Mouse (Mus musculus) heart, postnatal 0 days (tissue): Measurements from ENCODE around the gene Ell. TPM values are rescaled to one million over a fixed set of nuclear protein-coding genes. Genes with fewer than 3 reads are reported as not detected.

Experiments
- ATAC-seq: fragments of 200-750 bp; cut with Nextera tagmentation; 2 replicates; pipeline ENCODE4 v1.8.0; 2017; ENCODE audit warnings: low read depth, moderate number of reproducible peaks, moderate library complexity; ENCODE audit not compliant: insufficient read depth
- DNase-seq: peaks from one replicate; pipeline ENCODE4 v3.0.0-alpha.2; 2016; ENCODE audit warnings: low spot score
- H3K27ac ChIP-seq: fragments of 300-500 bp; sonication (generic); 2 replicates; pipeline ENCODE4 v1.5.1; 2014; ENCODE audit warnings: low read depth, mild to moderate bottlenecking
- H3K27me3 ChIP-seq: fragments of 300-500 bp; sonication (generic); 2 replicates; pipeline ENCODE4 v1.6.1; 2014; ENCODE audit warnings: low read length, mixed read lengths; ENCODE audit not compliant: control insufficient read depth, insufficient read depth
- H3K36me3 ChIP-seq: fragments of 300-500 bp; sonication (generic); replicated peaks from 2 replicates; pipeline ENCODE4 v1.6.1; 2014; ENCODE audit warnings: low read length, mixed read lengths; ENCODE audit not compliant: control insufficient read depth, insufficient read depth
- H3K4me1 ChIP-seq: fragments of 300-500 bp; sonication (generic); 2 replicates; pipeline ENCODE4 v1.6.1; 2014; ENCODE audit warnings: antibody characterized with exemption; ENCODE audit not compliant: control insufficient read depth, insufficient read depth
- H3K4me2 ChIP-seq: fragments of 300-500 bp; sonication (generic); 2 replicates; pipeline ENCODE4 v1.6.1; 2014; ENCODE audit warnings: low read depth, mild to moderate bottlenecking, low read length, moderate library complexity
- H3K4me3 ChIP-seq: fragments of 300-500 bp; sonication (generic); 2 replicates; pipeline ENCODE4 v1.5.1; 2014; ENCODE audit warnings: low read depth, low read length
- H3K9ac ChIP-seq: fragments of 300-500 bp; sonication (generic); replicated peaks from 2 replicates; pipeline ENCODE4 v1.6.1; 2014; ENCODE audit warnings: low read depth, low read length, mixed read lengths
- H3K9me3 ChIP-seq: fragments of 300-500 bp; sonication (generic); replicated peaks from 2 replicates; pipeline ENCODE4 v1.6.1; 2016; ENCODE audit warnings: low read length; ENCODE audit not compliant: control insufficient read depth
- CTCF ChIP-seq: IDR thresholded peaks from 2 replicates; pipeline ENCODE4 v1.5.1; 2016; ENCODE audit warnings: antibody characterized with exemption, control low read depth, low read depth
- EP300 ChIP-seq: IDR thresholded peaks from 2 replicates; pipeline ENCODE4 v1.6.1; 2016; ENCODE audit warnings: antibody characterized with exemption, low read depth
- WGBS: fragments of 180-500 bp; shearing (Covaris S2); extraction: QIAGEN DNeasy Blood & Tissue Kit; methylation state at CpG from one replicate; pipeline ENCODE4 v1.1.7; 2014; 5-methylcytosine and 5-hydroxymethylcytosine counted together
- polyA plus RNA-seq: library from polyadenylated mRNA; unstranded; fragments of >200 nt; fragmentation: Nextera tagmentation; extraction: Ambion mirVana; gene quantifications from 2 replicates; pipeline ENCODE4 v1.2.1, GENCODE M21; 2015
- total RNA-seq: library from RNA; depleted of rRNA; stranded (reverse); fragments of >200 nt; gene quantifications from 2 replicates; pipeline ENCODE4 v1.2.3, GENCODE M21; 2014; ENCODE audit warnings: low replicate concordance

Ell gene
- total and polyA plus RNA-seq, 2 experiments from 2014 or later: 7.3 to 9.1 TPM

- DNase-seq: no peak
- no peak overlapping the region for H3K9ac ChIP-seq
- no peaks in the 10 kb centered on the region for H3K9me3 ChIP-seq
- no peak for TF ChIP-seq EP300
- no peak for TF ChIP-seq CTCF
- H3K4me2 ChIP-seq: no peak overlapping the region
- no peaks in the 10 kb centered on the region for H3K4me1 ChIP-seq
- H3K4me3 ChIP-seq: no peak overlapping the region
- H3K27ac ChIP-seq: no peak overlapping the region
- no peaks in the 10 kb centered on the region for H3K27me3 ChIP-seq
- H3K36me3 ChIP-seq: peaks cover 73% of the 10 kb centered on the region
- 90% methylated on average over 12 of the region's 12 CpGs for WGBS
- ATAC-seq: no peak
Observed at GRCm38 (mm10) chr8:70534281-70534680, 5.0 kb upstream of the Ell start.

GRCm38 (mm10) chr8:70535221-70535620 lies 4.0 kb upstream of the Ell start:
- Histone ChIP-seq H3K9ac (no peak overlapping the region), H3K9me3 (no peaks in the 10 kb centered on the region), H3K36me3 (peaks cover 66% of the 10 kb centered on the region), H3K27ac (no peak overlapping the region), H3K4me3 (no peak overlapping the region), H3K4me1 (peaks cover 3% of the 10 kb centered on the region), H3K4me2 (no peak overlapping the region), H3K27me3 (no peaks in the 10 kb centered on the region)
- WGBS: 74% methylated on average over 3 of the region's 3 CpGs
- ATAC-seq (no peak), DNase-seq (no peak)
- no peak for TF ChIP-seq CTCF

GRCm38 (mm10) chr8:70535701-70536100 lies 3.6 kb upstream of the Ell start:
- H3K4me1 ChIP-seq: peaks cover 8% of the 10 kb centered on the region
- 62% methylated on average over 2 of the region's 2 CpGs for WGBS
- TF ChIP-seq CTCF: no peak
- TF ChIP-seq EP300: no peak
- H3K9ac ChIP-seq: no peak overlapping the region
- H3K27ac ChIP-seq: no peak overlapping the region
- peaks cover 61% of the 10 kb centered on the region for H3K36me3 ChIP-seq
- ATAC-seq: no peak
- H3K27me3 ChIP-seq: no peaks in the 10 kb centered on the region
- no peaks in the 10 kb centered on the region for H3K9me3 ChIP-seq
- H3K4me3 ChIP-seq: no peak overlapping the region
- no peak overlapping the region for H3K4me2 ChIP-seq
- DNase-seq: no peak

- peak overlapping the region; percentile 73 for H3K4me3 ChIP-seq
- no peaks in the 10 kb centered on the region for H3K27me3 ChIP-seq
- H3K9me3 ChIP-seq: no peaks in the 10 kb centered on the region
- no peak for TF ChIP-seq CTCF
- no peak for TF ChIP-seq EP300
- DNase-seq (peak; percentile 52), ATAC-seq (no peak)
- H3K36me3 ChIP-seq: peaks cover 38% of the 10 kb centered on the region
- peak overlapping the region; percentile 95 for H3K27ac ChIP-seq
- peak overlapping the region; percentile 54 for H3K9ac ChIP-seq
- peak overlapping the region; percentile 88 for H3K4me2 ChIP-seq
- peaks cover 12% of the 10 kb centered on the region for H3K4me1 ChIP-seq
- 14% methylated on average over 24 of the region's 24 CpGs for WGBS
Observed at GRCm38 (mm10) chr8:70538024-70538579, 1.2 kb upstream of the Ell start.

- peaks cover 12% of the 10 kb centered on the region for H3K4me1 ChIP-seq
- TF ChIP-seq CTCF (no peak), EP300 (peak; percentile 46; the same call in 1 of the 2 replicates)
- H3K9me3 ChIP-seq: no peaks in the 10 kb centered on the region
- peak; percentile 80 for ATAC-seq
- peak overlapping the region; percentile 73 for H3K4me3 ChIP-seq
- H3K36me3 ChIP-seq: peaks cover 33% of the 10 kb centered on the region
- H3K9ac ChIP-seq: peak overlapping the region; percentile 54; the same call in 1 of the 2 replicates
- H3K27ac ChIP-seq: peak overlapping the region; percentile 95
- H3K27me3 ChIP-seq: no peaks in the 10 kb centered on the region
- peak; percentile 98 for DNase-seq
- peak overlapping the region; percentile 88 for H3K4me2 ChIP-seq
- WGBS: under 1% methylated on average over 32 of the region's 32 CpGs
Observed at GRCm38 (mm10) chr8:70538633-70539076, 602 bp upstream of the Ell start.

- ATAC-seq (no peak), DNase-seq (no peak)
- H3K4me3 ChIP-seq: peak overlapping the region; percentile 73
- peak overlapping the region; percentile 88 for H3K4me2 ChIP-seq
- TF ChIP-seq EP300 (no peak), CTCF (no peak)
- H3K4me1 ChIP-seq: peaks cover 12% of the 10 kb centered on the region
- no peaks in the 10 kb centered on the region for H3K27me3 ChIP-seq
- H3K9me3 ChIP-seq: no peaks in the 10 kb centered on the region
- WGBS: 2% methylated on average over 4 of the region's 4 CpGs
- peak overlapping the region; percentile 81 for H3K9ac ChIP-seq
- H3K27ac ChIP-seq: peak overlapping the region; percentile 95
- peaks cover 19% of the 10 kb centered on the region for H3K36me3 ChIP-seq
Observed at GRCm38 (mm10) chr8:70540013-70540506, 803 bp downstream of the Ell start.
